Mouse (Mus musculus) hindbrain, embryonic 11.5 days (tissue): ENCODE data around the gene Ccnyl1. TPM values are rescaled to one million over a fixed set of nuclear protein-coding genes. Genes with fewer than 3 reads are reported as not detected.

Source experiments
- ATAC-seq: fragments of 200-750 bp; cut with Nextera tagmentation; 2 replicates; pipeline ENCODE4 v1.8.0; 2017; ENCODE audit warnings: mild to moderate bottlenecking, moderate TSS enrichment, moderate library complexity; ENCODE audit not compliant: low FRiP score
- DNase-seq: peaks from one replicate; pipeline ENCODE4 v3.0.0-alpha.2; 2015; ENCODE audit warnings: low spot score
- H3K27ac ChIP-seq: fragments of 300-500 bp; sonication (generic); 2 replicates; pipeline ENCODE4 v1.5.1; 2014; ENCODE audit warnings: mild to moderate bottlenecking, low read depth, low read length
- H3K27me3 ChIP-seq: fragments of 300-500 bp; sonication (generic); 2 replicates; pipeline ENCODE4 v1.6.1; 2014; ENCODE audit warnings: mild to moderate bottlenecking, low read length, moderate library complexity, mixed read lengths; ENCODE audit not compliant: control insufficient read depth, insufficient read depth
- H3K36me3 ChIP-seq: fragments of 300-500 bp; sonication (generic); 2 replicates; pipeline ENCODE4 v1.6.1; 2014; ENCODE audit warnings: mild to moderate bottlenecking, low read length, moderate library complexity, mixed read lengths; ENCODE audit not compliant: control insufficient read depth, insufficient read depth
- H3K4me1 ChIP-seq: fragments of 300-500 bp; sonication (generic); replicated peaks from 2 replicates; pipeline ENCODE4 v1.6.1; 2014; ENCODE audit warnings: low read length, mixed read lengths; ENCODE audit not compliant: control insufficient read depth, insufficient read depth
- H3K4me2 ChIP-seq: fragments of 300-500 bp; sonication (generic); replicated peaks from 2 replicates; pipeline ENCODE4 v1.6.1; 2014; ENCODE audit warnings: mild to moderate bottlenecking, low read depth, low read length
- H3K4me3 ChIP-seq: fragments of 300-500 bp; sonication (generic); 2 replicates; pipeline ENCODE4 v1.5.1; 2014; ENCODE audit warnings: low read depth, low read length
- H3K9ac ChIP-seq: fragments of 300-500 bp; sonication (generic); 2 replicates; pipeline ENCODE4 v1.6.1; 2014; ENCODE audit warnings: low read depth, low read length
- H3K9me3 ChIP-seq: fragments of 300-500 bp; sonication (generic); 2 replicates; pipeline ENCODE4 v1.6.1; 2016; ENCODE audit warnings: low read length; ENCODE audit not compliant: control insufficient read depth
- WGBS: fragments of 180-500 bp; shearing (Covaris S2); extraction: QIAGEN DNeasy Blood & Tissue Kit; methylation state at CpG from one replicate; pipeline ENCODE4 v1.1.7; 2014; 5-methylcytosine and 5-hydroxymethylcytosine counted together
- polyA plus RNA-seq: library from polyadenylated mRNA; unstranded; fragments of >200 nt; fragmentation: Nextera tagmentation; extraction: Ambion mirVana; gene quantifications from 2 replicates; pipeline ENCODE4 v1.2.1, GENCODE M21; 2014

Gene Ccnyl1
- polyA plus RNA-seq, 1 experiment from 2014 or later = 13.4 TPM

DNA sequence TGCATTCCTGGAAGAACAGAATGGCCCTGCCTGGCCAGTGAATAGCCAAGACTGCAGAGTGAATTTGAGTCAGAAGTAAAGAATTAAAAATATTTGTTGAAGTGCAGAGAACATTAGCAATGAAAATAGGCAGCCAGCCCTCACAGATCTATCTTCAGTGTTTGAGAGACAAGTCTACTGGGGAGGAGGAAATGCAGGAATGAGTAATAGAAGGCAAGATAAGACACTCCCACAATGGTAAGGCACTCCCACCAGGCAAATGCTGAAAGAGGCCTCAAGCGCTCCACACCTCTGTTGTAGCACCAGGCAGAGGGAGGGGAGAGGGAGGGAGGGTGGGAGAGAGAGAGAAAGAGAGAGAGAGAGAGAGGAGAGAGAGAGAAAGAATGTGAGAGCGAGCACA, 25.2 kb downstream of the Ccnyl1 start:
- Histone ChIP-seq H3K36me3 (no peaks in the 10 kb centered on the region), H3K4me1 (no peaks in the 10 kb centered on the region), H3K9ac (no peak overlapping the region), H3K9me3 (no peaks in the 10 kb centered on the region), H3K4me3 (no peak overlapping the region), H3K27me3 (no peaks in the 10 kb centered on the region), H3K4me2 (no peak overlapping the region), H3K27ac (no peak overlapping the region)
- no peak for ATAC-seq
- DNase-seq = no peak
- WGBS = 77% methylated on average over 2 of the region's 2 CpGs

DNA sequence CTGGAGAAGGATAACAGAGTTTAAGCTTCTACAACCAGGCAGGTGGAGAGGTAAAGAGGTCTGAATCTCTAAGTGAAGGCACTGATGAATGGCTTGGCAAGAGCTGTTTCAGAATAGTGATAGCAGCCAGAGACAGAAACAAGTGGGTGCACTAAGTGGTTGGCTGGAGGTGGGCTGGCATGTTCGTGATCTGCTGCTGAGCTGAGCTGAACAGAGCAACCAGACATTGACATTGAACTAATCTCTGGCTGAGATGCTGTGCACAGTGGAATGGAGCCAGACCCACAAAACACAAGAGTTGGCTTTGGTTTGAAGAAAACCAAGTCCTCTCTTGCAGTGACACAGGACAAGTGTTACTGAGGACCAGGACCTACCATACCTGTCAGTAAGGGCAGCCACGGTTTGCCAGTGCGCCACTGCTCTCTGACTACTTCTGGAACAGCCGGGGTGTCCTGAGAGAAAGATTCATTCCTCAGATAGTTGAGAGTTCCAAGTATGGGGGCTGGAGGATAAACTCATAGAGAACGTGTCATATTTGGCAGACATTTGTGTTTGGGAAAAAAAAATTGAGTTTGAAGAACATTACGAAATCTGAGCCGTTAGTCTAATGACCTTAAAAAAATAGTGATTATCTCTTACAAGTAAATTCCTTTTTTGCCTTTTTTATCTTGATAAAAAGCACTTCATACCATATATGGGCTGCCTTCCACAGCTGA, 26.5 kb downstream of the Ccnyl1 start:
- Histone ChIP-seq H3K36me3 (no peaks in the 10 kb centered on the region), H3K9ac (no peak overlapping the region), H3K4me2 (no peak overlapping the region), H3K27me3 (no peaks in the 10 kb centered on the region), H3K4me1 (no peaks in the 10 kb centered on the region), H3K4me3 (no peak overlapping the region), H3K27ac (no peak overlapping the region), H3K9me3 (no peaks in the 10 kb centered on the region)
- ATAC-seq (no peak), DNase-seq (no peak)
- 93% methylated on average over 7 of the region's 7 CpGs for whole genome bisulfite sequencing

DNA sequence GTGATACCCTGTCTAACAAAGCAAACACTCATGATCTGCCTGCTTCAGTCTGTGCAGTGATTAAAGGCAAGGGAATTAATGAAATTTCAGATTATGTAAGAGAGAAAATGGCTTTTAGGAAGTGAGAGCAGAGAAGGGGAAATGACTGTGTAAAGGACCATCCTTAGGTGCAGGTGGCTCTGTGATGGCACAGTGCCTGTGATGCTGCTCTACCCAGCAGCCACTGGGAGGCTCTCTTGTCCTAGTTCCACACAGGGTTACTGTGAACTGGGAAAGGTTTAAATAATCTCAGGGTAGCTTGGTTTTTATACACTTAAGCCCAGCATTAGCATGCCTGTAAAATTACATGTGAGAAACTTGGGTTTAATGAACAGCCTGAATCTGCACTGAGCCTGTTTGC, 27.2 kb downstream of the Ccnyl1 start:
- no peak overlapping the region for H3K9ac ChIP-seq
- no peaks in the 10 kb centered on the region for H3K4me1 ChIP-seq
- no peak overlapping the region for H3K27ac ChIP-seq
- ATAC-seq (no peak), DNase-seq (peak; percentile 21)
- H3K4me3 ChIP-seq = no peak overlapping the region
- H3K27me3 ChIP-seq = no peaks in the 10 kb centered on the region
- H3K9me3 ChIP-seq = no peaks in the 10 kb centered on the region
- no peaks in the 10 kb centered on the region for H3K36me3 ChIP-seq
- H3K4me2 ChIP-seq = no peak overlapping the region

DNA sequence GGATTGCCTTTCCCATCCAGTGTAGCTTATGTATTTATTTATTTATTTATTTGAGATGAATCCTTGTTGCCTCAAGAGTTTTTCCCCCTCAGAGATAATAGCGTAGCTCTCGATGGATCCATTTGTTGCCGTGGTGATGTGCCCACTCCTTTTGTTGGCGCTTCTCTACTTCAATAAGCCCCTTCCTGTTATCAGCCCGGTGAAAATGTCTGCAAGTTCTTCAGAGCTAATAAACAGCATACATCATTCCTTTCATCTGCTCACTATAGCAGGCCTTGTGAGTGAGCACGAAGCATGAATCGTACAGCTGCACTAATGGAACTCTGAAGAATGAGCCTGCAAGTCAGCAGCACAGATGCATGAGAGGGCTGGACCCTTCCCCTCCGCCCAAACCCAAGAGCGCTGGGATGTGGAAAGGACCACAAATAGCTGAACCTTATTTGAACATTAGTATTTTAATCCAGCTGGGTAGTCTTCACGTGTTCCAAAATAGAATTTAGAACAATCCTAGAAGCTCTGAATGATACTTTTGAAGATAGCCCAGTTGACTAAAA, 30.9 kb downstream of the Ccnyl1 start:
- H3K36me3 ChIP-seq = no peaks in the 10 kb centered on the region

DNA sequence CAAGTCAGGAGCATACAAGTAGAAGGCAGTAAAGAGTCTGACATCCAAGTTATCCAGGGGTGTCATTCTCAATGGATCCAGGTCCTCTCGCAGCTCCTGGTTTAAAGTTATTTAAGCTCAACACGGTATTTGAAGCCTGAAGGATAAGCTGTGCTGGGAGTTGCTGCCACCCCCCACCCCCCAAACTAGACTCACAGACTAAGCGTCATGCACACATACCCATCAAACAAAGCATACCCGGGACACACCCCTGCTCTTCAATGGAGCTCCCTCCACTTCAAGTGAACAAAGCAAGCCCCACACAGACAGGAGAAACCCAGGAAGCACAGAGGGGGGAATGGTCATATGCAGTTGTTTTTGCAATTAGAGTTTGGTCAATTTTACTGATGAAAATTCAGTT, 39.8 kb downstream of the Ccnyl1 start:
- Histone ChIP-seq H3K9ac (no peak overlapping the region), H3K36me3 (no peaks in the 10 kb centered on the region), H3K27me3 (peaks cover 19% of the 10 kb centered on the region), H3K9me3 (no peaks in the 10 kb centered on the region), H3K4me2 (no peak overlapping the region), H3K27ac (no peak overlapping the region), H3K4me3 (no peak overlapping the region), H3K4me1 (no peaks in the 10 kb centered on the region)
- ATAC-seq (no peak), DNase-seq (no peak)
- WGBS = 74% methylated on average over 4 of the region's 4 CpGs

More for the DNA sequence above, 30.9 kb downstream of the Ccnyl1 start:
- H3K9ac ChIP-seq = no peak overlapping the region
- H3K4me3 ChIP-seq = no peak overlapping the region
- H3K4me2 ChIP-seq = no peak overlapping the region
- ATAC-seq = 0 out of 2 replicates have a peak, but pooled peaks have one; percentile 30
- H3K27me3 ChIP-seq = no peaks in the 10 kb centered on the region
- no peaks in the 10 kb centered on the region for H3K4me1 ChIP-seq
- no peak for DNase-seq
- no peak overlapping the region for H3K27ac ChIP-seq
- 61% methylated on average over 10 of the region's 10 CpGs for WGBS
- no peaks in the 10 kb centered on the region for H3K9me3 ChIP-seq

DNA sequence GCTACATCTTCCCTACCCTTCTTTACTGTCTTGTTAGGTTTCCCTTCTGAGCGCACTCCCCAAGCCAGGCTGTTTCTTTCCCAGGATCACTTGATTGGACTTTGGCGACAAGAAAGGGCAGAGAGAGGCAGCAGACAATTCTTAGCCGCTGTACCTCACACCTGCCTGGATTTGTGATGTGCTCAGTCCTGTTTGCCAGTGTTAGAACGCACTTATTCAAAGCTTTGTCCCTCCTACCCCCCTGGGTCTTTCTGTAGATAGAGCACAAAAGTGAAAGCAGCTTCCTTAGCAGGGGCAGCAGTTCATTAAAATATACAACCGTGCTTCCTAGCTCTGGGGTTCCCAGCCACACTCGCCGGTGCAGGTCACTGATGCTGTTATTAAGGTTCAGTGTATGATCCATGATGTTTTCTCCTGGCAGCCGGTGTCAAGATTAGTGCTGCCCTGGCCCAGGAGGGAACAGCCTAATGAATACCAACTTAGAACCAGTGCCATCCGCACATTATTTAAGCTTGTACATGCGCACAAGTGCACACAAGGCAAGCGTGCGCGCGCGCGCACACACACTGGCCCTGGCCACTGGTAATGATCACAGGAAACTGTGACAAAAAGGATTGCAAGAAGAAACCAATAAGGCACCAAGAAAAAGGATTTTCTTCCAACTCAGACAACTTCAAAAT, 41.2 kb downstream of the Ccnyl1 start:
- Histone ChIP-seq H3K27ac (no peak overlapping the region), H3K4me2 (no peak overlapping the region), H3K4me1 (peaks cover 10% of the 10 kb centered on the region), H3K9me3 (no peaks in the 10 kb centered on the region), H3K27me3 (peaks cover 32% of the 10 kb centered on the region), H3K36me3 (no peaks in the 10 kb centered on the region), H3K9ac (no peak overlapping the region), H3K4me3 (no peak overlapping the region)
- DNase-seq = no peak
- no peak for ATAC-seq
- WGBS = 65% methylated on average over 16 of the region's 16 CpGs

DNA sequence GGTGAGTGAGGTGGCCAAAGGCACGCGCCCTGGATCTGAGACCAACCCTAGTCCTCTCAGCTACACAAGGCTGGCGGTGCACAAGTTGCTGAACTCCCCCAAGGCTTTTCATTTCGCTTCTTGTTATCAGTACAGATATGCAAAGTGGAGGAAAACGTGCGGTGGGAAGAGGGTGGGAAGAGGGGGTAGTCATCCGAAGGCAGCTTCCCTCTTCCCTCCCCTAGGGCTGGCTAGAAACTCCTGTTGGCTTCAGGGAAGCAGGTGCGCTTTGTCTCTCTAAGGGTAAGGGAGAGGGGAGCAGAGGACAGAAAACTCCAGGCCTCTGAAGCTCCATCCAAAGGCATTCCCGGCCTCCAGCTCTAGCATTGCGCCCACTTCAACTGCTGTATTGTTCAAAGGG, 41.9 kb downstream of the Ccnyl1 start:
- H3K9ac ChIP-seq = no peak overlapping the region
- no peaks in the 10 kb centered on the region for H3K9me3 ChIP-seq
- no peak overlapping the region for H3K4me3 ChIP-seq
- H3K36me3 ChIP-seq = no peaks in the 10 kb centered on the region
- no peak overlapping the region for H3K27ac ChIP-seq
- no peak for ATAC-seq
- no peak for DNase-seq
- peaks cover 10% of the 10 kb centered on the region for H3K4me1 ChIP-seq
- H3K27me3 ChIP-seq = peaks cover 38% of the 10 kb centered on the region
- 37% methylated on average over 10 of the region's 10 CpGs for WGBS
- no peak overlapping the region for H3K4me2 ChIP-seq

DNA sequence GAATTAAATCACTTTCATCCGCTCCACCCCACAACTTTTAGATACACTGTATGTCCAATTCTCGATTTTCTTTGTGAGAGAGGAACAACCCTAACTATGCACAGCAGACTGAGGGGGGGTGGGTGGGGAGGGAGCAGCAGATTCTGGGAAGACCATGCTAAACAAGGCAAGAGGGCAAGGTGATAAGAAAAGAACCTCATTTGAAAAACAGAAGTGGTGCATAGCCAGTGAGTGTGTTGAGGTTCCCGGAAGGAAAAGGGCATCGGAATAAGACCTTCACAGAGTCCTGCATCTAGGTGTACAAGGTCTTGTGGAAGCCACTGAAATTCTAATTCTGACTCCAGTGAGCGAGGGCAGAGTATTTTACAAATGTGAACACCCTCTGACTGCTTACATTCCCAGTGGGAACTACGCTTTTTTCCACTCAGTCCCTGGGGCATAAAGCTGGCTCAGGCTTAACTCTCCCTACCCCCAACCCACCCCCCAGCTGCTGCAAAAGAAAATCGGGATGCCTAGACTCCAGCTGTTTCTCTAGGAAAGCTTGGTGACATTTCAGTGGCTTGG, 42.5 kb downstream of the Ccnyl1 start:
- no peak for ATAC-seq
- 39% methylated on average over 7 of the region's 7 CpGs for WGBS
- DNase-seq = no peak
- Histone ChIP-seq H3K4me1 (peaks cover 10% of the 10 kb centered on the region), H3K4me2 (no peak overlapping the region), H3K9ac (no peak overlapping the region), H3K4me3 (no peak overlapping the region), H3K27me3 (peaks cover 39% of the 10 kb centered on the region), H3K27ac (no peak overlapping the region), H3K36me3 (no peaks in the 10 kb centered on the region), H3K9me3 (no peaks in the 10 kb centered on the region)
